Mouse (Mus musculus) limb, embryonic 15.5 days (tissue): ENCODE data around the gene Ranbp3. TPM values are rescaled to one million over a fixed set of nuclear protein-coding genes. Genes with fewer than 3 reads are reported as not detected.

Experiments used
- ATAC-seq: fragments of 200-750 bp; cut with Nextera tagmentation; 2 replicates; pipeline ENCODE4 v1.8.0; 2017; ENCODE audit warnings: low read depth, moderate TSS enrichment; ENCODE audit not compliant: insufficient number of reproducible peaks, low FRiP score, low TSS enrichment
- H3K27ac ChIP-seq: fragments of 300-500 bp; sonication (generic); 2 replicates; pipeline ENCODE4 v1.5.1; 2015; ENCODE audit warnings: moderate library complexity, mild to moderate bottlenecking, inconsistent platforms
- H3K27me3 ChIP-seq: fragments of 300-500 bp; sonication (generic); 2 replicates; pipeline ENCODE4 v1.6.1; 2015; ENCODE audit warnings: inconsistent platforms
- H3K36me3 ChIP-seq: fragments of 300-500 bp; sonication (generic); 2 replicates; pipeline ENCODE4 v1.6.1; 2015; ENCODE audit warnings: inconsistent platforms
- H3K4me1 ChIP-seq: fragments of 300-500 bp; sonication (generic); 2 replicates; pipeline ENCODE4 v1.6.1; 2015; ENCODE audit warnings: inconsistent platforms
- H3K4me2 ChIP-seq: fragments of 300-500 bp; sonication (generic); 2 replicates; pipeline ENCODE4 v1.6.1; 2015; ENCODE audit warnings: mild to moderate bottlenecking, inconsistent platforms
- H3K4me3 ChIP-seq: fragments of 300-500 bp; sonication (generic); 2 replicates; pipeline ENCODE4 v1.5.1; 2015; ENCODE audit warnings: mild to moderate bottlenecking, inconsistent platforms
- H3K9ac ChIP-seq: fragments of 300-500 bp; sonication (generic); 2 replicates; pipeline ENCODE4 v1.6.1; 2015; ENCODE audit warnings: inconsistent platforms
- H3K9me3 ChIP-seq: fragments of 300-500 bp; sonication (generic); 2 replicates; pipeline ENCODE4 v1.6.1; 2016; ENCODE audit warnings: inconsistent platforms
- WGBS: fragments of 180-500 bp; shearing (Covaris S2); methylation state at CpG from one replicate; pipeline ENCODE4 v1.1.7; 2015; 5-methylcytosine and 5-hydroxymethylcytosine counted together
- polyA plus RNA-seq: library from polyadenylated mRNA; unstranded; fragments of >200 nt; fragmentation: Nextera tagmentation; extraction: Ambion mirVana; gene quantifications from 2 replicates; pipeline ENCODE4 v1.2.1, GENCODE M21; 2015

Ranbp3 gene
- polyA plus RNA-seq, 1 experiment from 2014 or later: 86.0 TPM

DNA sequence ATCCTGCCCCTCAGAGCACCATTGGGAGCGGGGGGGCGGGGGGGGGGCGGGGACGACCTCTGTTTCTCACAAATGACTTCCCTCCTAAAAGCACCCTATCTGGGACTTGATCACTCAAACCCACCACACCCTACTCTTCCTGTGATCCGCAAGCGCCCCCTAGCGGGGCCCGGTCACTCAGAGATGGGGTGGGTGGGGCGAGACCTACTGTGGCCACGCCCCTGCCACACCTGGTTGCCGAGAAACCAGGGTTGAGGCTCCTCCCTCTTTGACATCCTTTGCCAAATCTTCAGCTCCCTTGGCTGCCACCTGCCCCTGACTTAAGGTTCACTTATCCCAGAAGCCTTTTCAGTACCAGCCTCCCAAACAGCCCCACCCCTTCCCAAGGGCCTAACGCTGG is 85.0 kb downstream of the Ranbp3 start:
- peaks cover 41% of the 10 kb centered on the region for H3K27me3 ChIP-seq
- no peak for ATAC-seq
- no peaks in the 10 kb centered on the region for H3K9me3 ChIP-seq
- H3K4me3 ChIP-seq: no peak overlapping the region
- H3K27ac ChIP-seq: no peak overlapping the region
- H3K4me1 ChIP-seq: peaks cover 69% of the 10 kb centered on the region
- H3K9ac ChIP-seq: no peak overlapping the region
- H3K4me2 ChIP-seq: peak overlapping the region; percentile 98; the same call in 1 of the 2 replicates
- H3K36me3 ChIP-seq: no peaks in the 10 kb centered on the region
- 4% methylated on average over 12 of the region's 12 CpGs for WGBS

- no peak overlapping the region for H3K9ac ChIP-seq
- H3K27ac ChIP-seq: no peak overlapping the region
- no peak overlapping the region for H3K4me2 ChIP-seq
- 0 out of 2 replicates have a peak, but pooled peaks have one; percentile 6 for ATAC-seq
- H3K4me1 ChIP-seq: peaks cover 61% of the 10 kb centered on the region
- H3K4me3 ChIP-seq: no peak overlapping the region
- H3K27me3 ChIP-seq: peaks cover 30% of the 10 kb centered on the region
- no peaks in the 10 kb centered on the region for H3K36me3 ChIP-seq
- WGBS: 16% methylated on average over 7 of the region's 7 CpGs
- no peaks in the 10 kb centered on the region for H3K9me3 ChIP-seq
These were observed 86.2 kb downstream of the Ranbp3 start for GRCm38 (mm10) chr17:56759261-56759660.

- no peak for ATAC-seq
- WGBS: 66% methylated on average over 3 of the region's 3 CpGs
These were observed 88.0 kb downstream of the Ranbp3 start for GRCm38 (mm10) chr17:56761077-56761476.

More at GRCm38 (mm10) chr17:56761077-56761476, 88.0 kb downstream of the Ranbp3 start:
- peaks cover 56% of the 10 kb centered on the region for H3K4me1 ChIP-seq
- no peaks in the 10 kb centered on the region for H3K9me3 ChIP-seq
- no peak overlapping the region for H3K4me3 ChIP-seq
- H3K27ac ChIP-seq: no peak overlapping the region
- H3K9ac ChIP-seq: no peak overlapping the region
- no peaks in the 10 kb centered on the region for H3K36me3 ChIP-seq
- H3K27me3 ChIP-seq: peaks cover 13% of the 10 kb centered on the region
- no peak overlapping the region for H3K4me2 ChIP-seq

Other genes starting within 250 kb of the Ranbp3 start
- 85.4 and 96.3 TPM in 2 replicates for gene Ptprs, start 196.8 kb upstream of the Ranbp3 start, polyA plus RNA-seq
- gene Znrf4, start 160.9 kb upstream of the Ranbp3 start, polyA plus RNA-seq: not detected in 2 replicates
- gene Gm20219, start 118.9 kb upstream of the Ranbp3 start, polyA plus RNA-seq: 16.2 and 16.6 TPM in 2 replicates
- gene Safb2, start 88.7 kb upstream of the Ranbp3 start, polyA plus RNA-seq: 74.5 and 75.6 TPM in 2 replicates
- 80.6 and 94.2 TPM in 2 replicates for gene Safb, start 88.5 kb upstream of the Ranbp3 start, polyA plus RNA-seq
- 257 and 269 TPM in 2 replicates for gene 2410015M20Rik, start 63.5 kb upstream of the Ranbp3 start, polyA plus RNA-seq
- gene Rpl36, start 59.9 kb upstream of the Ranbp3 start, polyA plus RNA-seq: 1,472 and 1,900 TPM in 2 replicates
- 46.5 and 49.1 TPM in 2 replicates for gene Lonp1, start 46.4 kb upstream of the Ranbp3 start, polyA plus RNA-seq
- gene Catsperd, start 45.2 kb upstream of the Ranbp3 start, polyA plus RNA-seq: 0.17 and 0.57 TPM in 2 replicates
- 370 and 405 TPM in 2 replicates for gene Ndufa11, start 44.5 kb downstream of the Ranbp3 start, polyA plus RNA-seq
- 18.1 and 18.2 TPM in 2 replicates for gene Vmac, start 44.7 kb downstream of the Ranbp3 start, polyA plus RNA-seq
- gene Nrtn, start 84.2 kb downstream of the Ranbp3 start, polyA plus RNA-seq: 15.2 and 20.5 TPM in 2 replicates
- 43.9 and 45.5 TPM in 2 replicates for gene Dus3l, start 91.5 kb downstream of the Ranbp3 start, polyA plus RNA-seq
- gene Prr22, start 97.0 kb downstream of the Ranbp3 start, polyA plus RNA-seq: 0.72 and 1.00 TPM in 2 replicates
- 6.0 and 6.1 TPM in 2 replicates for gene Rfx2, start 157.7 kb downstream of the Ranbp3 start, polyA plus RNA-seq
- gene Acsbg2, start 201.2 kb downstream of the Ranbp3 start, polyA plus RNA-seq: 0.06 TPM in 1 of 2 replicates, not detected in the other
- gene 1700061G19Rik, start 202.2 kb downstream of the Ranbp3 start, polyA plus RNA-seq: 0.16 and 0.24 TPM in 2 replicates